Mouse (Mus musculus) embryonic facial prominence, embryonic 13.5 days (tissue): ENCODE measurements around the gene Gpr108. TPM values are rescaled to one million over a fixed set of nuclear protein-coding genes. Genes with fewer than 3 reads are reported as not detected.

Experiments used
- ATAC-seq: fragments of 200-750 bp; cut with Nextera tagmentation; 2 replicates; pipeline ENCODE4 v1.8.0; 2017; ENCODE audit warnings: low read depth; ENCODE audit not compliant: insufficient number of reproducible peaks, insufficient read depth, low FRiP score, low TSS enrichment
- H3K27ac ChIP-seq: fragments of 300-500 bp; sonication (generic); 2 replicates; pipeline ENCODE4 v1.5.1; 2015; ENCODE audit warnings: moderate library complexity, mild to moderate bottlenecking, inconsistent platforms
- H3K27me3 ChIP-seq: fragments of 300-500 bp; sonication (generic); 2 replicates; pipeline ENCODE4 v1.6.1; 2015; ENCODE audit warnings: mild to moderate bottlenecking, inconsistent platforms
- H3K36me3 ChIP-seq: fragments of 300-500 bp; sonication (generic); 2 replicates; pipeline ENCODE4 v1.6.1; 2015; ENCODE audit warnings: mild to moderate bottlenecking, inconsistent platforms
- H3K4me1 ChIP-seq: fragments of 300-500 bp; sonication (generic); 2 replicates; pipeline ENCODE4 v1.6.1; 2015; ENCODE audit warnings: inconsistent platforms
- H3K4me2 ChIP-seq: fragments of 300-500 bp; sonication (generic); 2 replicates; pipeline ENCODE4 v1.6.1; 2015; ENCODE audit warnings: moderate library complexity, mild to moderate bottlenecking, inconsistent platforms
- H3K4me3 ChIP-seq: fragments of 300-500 bp; sonication (generic); 2 replicates; pipeline ENCODE4 v1.5.1; 2015; ENCODE audit warnings: mild to moderate bottlenecking, inconsistent platforms
- H3K9ac ChIP-seq: fragments of 300-500 bp; sonication (generic); 2 replicates; pipeline ENCODE4 v1.6.1; 2015; ENCODE audit warnings: mild to moderate bottlenecking, inconsistent platforms
- H3K9me3 ChIP-seq: fragments of 300-500 bp; sonication (generic); 2 replicates; pipeline ENCODE4 v1.6.1; 2016; ENCODE audit warnings: inconsistent platforms
- WGBS: fragments of 180-500 bp; shearing (Covaris S2); methylation state at CpG from one replicate; pipeline ENCODE4 v1.1.7; 2015; ENCODE audit warnings: mixed read lengths; 5-methylcytosine and 5-hydroxymethylcytosine counted together
- polyA plus RNA-seq: library from polyadenylated mRNA; unstranded; fragments of >200 nt; fragmentation: Nextera tagmentation; extraction: Ambion mirVana; gene quantifications from 2 replicates; pipeline ENCODE4 v1.2.1, GENCODE M21; 2015

The Gpr108 gene
- polyA plus RNA-seq: 31.6 and 33.1 TPM in 2 replicates

GRCm38 (mm10) chr17:57248201-57248699 is at the start of gene Gpr108:
Gene Gpr108, minus strand, starts transcription at chr17:57248446.
- Histone ChIP-seq H3K4me2 (peak within 1 kb of the TSS; percentile 95), H3K27me3 (no peaks in the 10 kb centered on the region), H3K9me3 (no peaks in the 10 kb centered on the region), H3K27ac (peak within 1 kb of the TSS; percentile 95), H3K4me1 (peaks cover 27% of the 10 kb centered on the region), H3K36me3 (peaks cover 21% of the 10 kb centered on the region), H3K4me3 (peak within 1 kb of the TSS; percentile 68), H3K9ac (peak within 1 kb of the TSS; percentile 84)
- ATAC-seq: peak; percentile 65
- WGBS: 0% methylated on average over 12 of the region's 12 CpGs

- no peak overlapping the region for H3K4me2 ChIP-seq
- H3K4me3 ChIP-seq: no peak overlapping the region
- H3K9me3 ChIP-seq: no peaks in the 10 kb centered on the region
- H3K27me3 ChIP-seq: no peaks in the 10 kb centered on the region
- no peak for ATAC-seq
- no peaks in the 10 kb centered on the region for H3K4me1 ChIP-seq
- no peaks in the 10 kb centered on the region for H3K36me3 ChIP-seq
- 89% methylated on average over 12 of the region's 12 CpGs for WGBS
- no peak overlapping the region for H3K27ac ChIP-seq
- H3K9ac ChIP-seq: no peak overlapping the region
These were observed 48.8 kb upstream of the Gpr108 start for GRCm38 (mm10) chr17:57297040-57297439.

- ATAC-seq: no peak
- 90% methylated on average over 9 of the region's 9 CpGs for WGBS
- H3K4me1 ChIP-seq: no peaks in the 10 kb centered on the region
These were observed 47.7 kb upstream of the Gpr108 start for GRCm38 (mm10) chr17:57295935-57296334.

GRCm38 (mm10) chr17:57292968-57293367 is 44.7 kb upstream of the Gpr108 start:
- no peaks in the 10 kb centered on the region for H3K27me3 ChIP-seq
- WGBS: 86% methylated on average over 9 of the region's 9 CpGs
- H3K9me3 ChIP-seq: no peaks in the 10 kb centered on the region
- H3K27ac ChIP-seq: no peak overlapping the region
- H3K9ac ChIP-seq: no peak overlapping the region
- H3K4me1 ChIP-seq: no peaks in the 10 kb centered on the region
- no peak for ATAC-seq
- no peak overlapping the region for H3K4me3 ChIP-seq
- no peak overlapping the region for H3K4me2 ChIP-seq
- no peaks in the 10 kb centered on the region for H3K36me3 ChIP-seq

More at GRCm38 (mm10) chr17:57295935-57296334, 47.7 kb upstream of the Gpr108 start:
- no peaks in the 10 kb centered on the region for H3K36me3 ChIP-seq
- H3K9me3 ChIP-seq: no peaks in the 10 kb centered on the region
- H3K27me3 ChIP-seq: no peaks in the 10 kb centered on the region
- no peak overlapping the region for H3K9ac ChIP-seq
- H3K4me2 ChIP-seq: no peak overlapping the region
- H3K27ac ChIP-seq: no peak overlapping the region
- no peak overlapping the region for H3K4me3 ChIP-seq

GRCm38 (mm10) chr17:57292302-57292701 is 44.1 kb upstream of the Gpr108 start:
- no peak overlapping the region for H3K9ac ChIP-seq
- no peak overlapping the region for H3K4me3 ChIP-seq
- H3K4me1 ChIP-seq: no peaks in the 10 kb centered on the region
- ATAC-seq: no peak
- H3K4me2 ChIP-seq: no peak overlapping the region
- H3K36me3 ChIP-seq: no peaks in the 10 kb centered on the region
- no peaks in the 10 kb centered on the region for H3K9me3 ChIP-seq
- H3K27ac ChIP-seq: no peak overlapping the region
- 82% methylated on average over 2 of the region's 2 CpGs for WGBS
- H3K27me3 ChIP-seq: no peaks in the 10 kb centered on the region

- Histone ChIP-seq H3K27me3 (no peaks in the 10 kb centered on the region), H3K4me1 (no peaks in the 10 kb centered on the region), H3K36me3 (no peaks in the 10 kb centered on the region), H3K9me3 (no peaks in the 10 kb centered on the region), H3K27ac (no peak overlapping the region), H3K9ac (no peak overlapping the region), H3K4me2 (no peak overlapping the region), H3K4me3 (no peak overlapping the region)
- no peak for ATAC-seq
- WGBS: 85% methylated on average over 7 of the region's 7 CpGs
These were observed 42.4 kb upstream of the Gpr108 start for GRCm38 (mm10) chr17:57290671-57291055.

GRCm38 (mm10) chr17:57290001-57290670 is 41.9 kb upstream of the Gpr108 start:
- Histone ChIP-seq H3K36me3 (no peaks in the 10 kb centered on the region), H3K27ac (no peak overlapping the region), H3K4me2 (no peak overlapping the region), H3K9me3 (no peaks in the 10 kb centered on the region), H3K9ac (no peak overlapping the region), H3K27me3 (no peaks in the 10 kb centered on the region), H3K4me3 (no peak overlapping the region), H3K4me1 (no peaks in the 10 kb centered on the region)
- no peak for ATAC-seq
- 84% methylated on average over 9 of the region's 9 CpGs for WGBS

GRCm38 (mm10) chr17:57289252-57289651 is 41.0 kb upstream of the Gpr108 start:
- H3K4me1 ChIP-seq: no peaks in the 10 kb centered on the region
- ATAC-seq: no peak
- H3K27ac ChIP-seq: no peak overlapping the region
- H3K4me2 ChIP-seq: no peak overlapping the region
- H3K9me3 ChIP-seq: no peaks in the 10 kb centered on the region
- no peaks in the 10 kb centered on the region for H3K27me3 ChIP-seq
- no peak overlapping the region for H3K4me3 ChIP-seq
- H3K9ac ChIP-seq: no peak overlapping the region
- WGBS: 80% methylated on average over 5 of the region's 5 CpGs
- H3K36me3 ChIP-seq: no peaks in the 10 kb centered on the region

- no peak overlapping the region for H3K4me3 ChIP-seq
- H3K27ac ChIP-seq: no peak overlapping the region
- ATAC-seq: no peak
- H3K4me1 ChIP-seq: no peaks in the 10 kb centered on the region
- H3K27me3 ChIP-seq: no peaks in the 10 kb centered on the region
- no peak overlapping the region for H3K4me2 ChIP-seq
- H3K36me3 ChIP-seq: no peaks in the 10 kb centered on the region
- WGBS: 69% methylated on average over 8 of the region's 8 CpGs
- H3K9ac ChIP-seq: no peak overlapping the region
- no peaks in the 10 kb centered on the region for H3K9me3 ChIP-seq
These were observed 38.6 kb upstream of the Gpr108 start for GRCm38 (mm10) chr17:57286718-57287355.

- Histone ChIP-seq H3K4me2 (no peak overlapping the region), H3K27me3 (0 out of 2 replicates have a peak, but pooled peaks cover 3% of the 10 kb centered on the region), H3K36me3 (no peaks in the 10 kb centered on the region), H3K9me3 (no peaks in the 10 kb centered on the region), H3K27ac (no peak overlapping the region), H3K4me3 (no peak overlapping the region), H3K9ac (no peak overlapping the region), H3K4me1 (no peaks in the 10 kb centered on the region)
- 65% methylated on average over 2 of the region's 2 CpGs for WGBS
- no peak for ATAC-seq
These were observed 36.8 kb upstream of the Gpr108 start for GRCm38 (mm10) chr17:57285077-57285476.

GRCm38 (mm10) chr17:57283906-57284305 is 35.7 kb upstream of the Gpr108 start:
- no peak for ATAC-seq
- no peaks in the 10 kb centered on the region for H3K4me1 ChIP-seq
- no peak overlapping the region for H3K27ac ChIP-seq
- H3K36me3 ChIP-seq: no peaks in the 10 kb centered on the region
- no peak overlapping the region for H3K9ac ChIP-seq
- no peak overlapping the region for H3K4me3 ChIP-seq
- 72% methylated on average over 5 of the region's 5 CpGs for WGBS
- H3K4me2 ChIP-seq: no peak overlapping the region
- H3K9me3 ChIP-seq: no peaks in the 10 kb centered on the region
- 0 out of 2 replicates have a peak, but pooled peaks cover 6% of the 10 kb centered on the region for H3K27me3 ChIP-seq

- no peak overlapping the region for H3K27ac ChIP-seq
- 78% methylated on average over 3 of the region's 3 CpGs for WGBS
- peaks cover 9% of the 10 kb centered on the region for H3K4me1 ChIP-seq
- H3K9ac ChIP-seq: no peak overlapping the region
- no peak overlapping the region for H3K4me3 ChIP-seq
- H3K27me3 ChIP-seq: peaks cover 15% of the 10 kb centered on the region
- H3K4me2 ChIP-seq: no peak overlapping the region
- no peak for ATAC-seq
- no peaks in the 10 kb centered on the region for H3K36me3 ChIP-seq
- no peaks in the 10 kb centered on the region for H3K9me3 ChIP-seq
These were observed 32.2 kb upstream of the Gpr108 start for GRCm38 (mm10) chr17:57280411-57280810.
